Mouse (Mus musculus): ENCODE measurements around the gene Ppp3r1. TPM values are rescaled to one million over a fixed set of nuclear protein-coding genes. Genes with fewer than 3 reads are reported as not detected.
"Not testable (repeated sequence)": the region's sequence is repeated elsewhere in the genome, so short reads cannot be mapped to it uniquely, and the experiment has no call there.

Gene Ppp3r1
- polyA plus RNA-seq, 1 experiment from 2014 or later: 85.3 TPM

GRCm38 (mm10) chr11:17211258-17212140 lies 52.4 kb downstream of the Ppp3r1 start, which contains the start of gene Pno1:
Gene Pno1 (minus strand): TSS chr11:17211568.
- Histone ChIP-seq H3K36me3 (peaks cover 23% of the 10 kb centered on the region), H3K27ac (peak within 1 kb of the TSS; percentile 91), H3K9ac (peak within 1 kb of the TSS; percentile 89), H3K4me3 (replicated peaks) (peak within 1 kb of the TSS; percentile 96), H3K4me1 (peaks cover 20% of the 10 kb centered on the region), H3K9me3 (replicated peaks) (no peaks in the 10 kb centered on the region), H3K27me3 (no peaks in the 10 kb centered on the region), H3K4me2 (peak within 1 kb of the TSS; percentile 69)
- WGBS: under 1% methylated on average over 65 of the region's 65 CpGs
- peak; percentile 99 for ATAC-seq (replicated peaks; ENCODE audit: low FRiP score)

DNA sequence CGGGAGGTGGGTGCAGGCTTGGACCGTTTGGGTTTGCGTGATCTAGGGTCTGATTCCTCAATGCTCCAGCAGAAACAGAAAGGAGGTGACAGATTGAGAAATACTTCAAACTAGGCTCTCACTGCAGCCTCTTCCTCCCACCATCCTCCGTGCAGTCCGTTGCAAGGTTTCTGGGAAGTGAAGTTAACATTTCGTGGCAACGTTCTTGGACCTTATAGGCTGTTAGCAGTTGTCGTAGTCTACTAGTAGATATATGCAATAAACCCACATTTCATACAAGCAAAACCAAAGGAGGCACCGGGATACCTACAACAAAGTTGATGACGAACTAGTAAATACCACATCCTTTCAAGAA lies 53.1 kb downstream of the Ppp3r1 start:
- Histone ChIP-seq H3K27ac (peak overlapping the region; percentile 91), H3K9ac (peak overlapping the region; percentile 89), H3K4me3 (replicated peaks) (peak overlapping the region; percentile 96), H3K4me2 (peak overlapping the region; percentile 69), H3K9me3 (replicated peaks) (no peaks in the 10 kb centered on the region), H3K36me3 (peaks cover 21% of the 10 kb centered on the region), H3K4me1 (peaks cover 20% of the 10 kb centered on the region), H3K27me3 (no peaks in the 10 kb centered on the region)
- 3% methylated on average over 10 of the region's 10 CpGs for WGBS
- no peak for ATAC-seq (replicated peaks; ENCODE audit: low FRiP score)

- Histone ChIP-seq H3K9ac (peak overlapping the region; percentile 89), H3K4me3 (replicated peaks) (peak overlapping the region; percentile 96; the same call in 1 of the 2 replicates), H3K27me3 (no peaks in the 10 kb centered on the region), H3K4me1 (peaks cover 20% of the 10 kb centered on the region), H3K27ac (no peak overlapping the region), H3K9me3 (replicated peaks) (no peaks in the 10 kb centered on the region), H3K36me3 (peaks cover 15% of the 10 kb centered on the region), H3K4me2 (peak overlapping the region; percentile 69)
- 75% methylated on average over 5 of the region's 5 CpGs for WGBS
- ATAC-seq (replicated peaks; ENCODE audit: low FRiP score): no peak
These were observed 53.9 kb downstream of the Ppp3r1 start for GRCm38 (mm10) chr11:17212903-17213509.

- 89% methylated on average over 3 of the region's 3 CpGs for WGBS
These were observed 56.4 kb downstream of the Ppp3r1 start for GRCm38 (mm10) chr11:17215475-17215874.

GRCm38 (mm10) chr11:17221126-17221525 lies 62.1 kb downstream of the Ppp3r1 start:
- no peaks in the 10 kb centered on the region for H3K27me3 ChIP-seq
- H3K36me3 ChIP-seq: peaks cover 28% of the 10 kb centered on the region
- no peak overlapping the region for H3K27ac ChIP-seq
- no peak overlapping the region for H3K4me2 ChIP-seq
- WGBS: 98% methylated on average over 8 of the region's 8 CpGs
- H3K9me3 ChIP-seq (replicated peaks): no peaks in the 10 kb centered on the region
- no peak for ATAC-seq (replicated peaks; ENCODE audit: low FRiP score)
- no peak overlapping the region for H3K4me3 ChIP-seq (replicated peaks)
- no peak overlapping the region for H3K9ac ChIP-seq
- H3K4me1 ChIP-seq: no peaks in the 10 kb centered on the region

More at GRCm38 (mm10) chr11:17215475-17215874, 56.4 kb downstream of the Ppp3r1 start:
- Histone ChIP-seq H3K27ac (no peak overlapping the region), H3K4me3 (replicated peaks) (no peak overlapping the region), H3K9me3 (replicated peaks) (no peaks in the 10 kb centered on the region), H3K36me3 (peaks cover under 1% of the 10 kb centered on the region), H3K4me1 (peaks cover 15% of the 10 kb centered on the region), H3K4me2 (no peak overlapping the region), H3K9ac (no peak overlapping the region), H3K27me3 (no peaks in the 10 kb centered on the region)
- ATAC-seq (replicated peaks; ENCODE audit: low FRiP score): no peak

DNA sequence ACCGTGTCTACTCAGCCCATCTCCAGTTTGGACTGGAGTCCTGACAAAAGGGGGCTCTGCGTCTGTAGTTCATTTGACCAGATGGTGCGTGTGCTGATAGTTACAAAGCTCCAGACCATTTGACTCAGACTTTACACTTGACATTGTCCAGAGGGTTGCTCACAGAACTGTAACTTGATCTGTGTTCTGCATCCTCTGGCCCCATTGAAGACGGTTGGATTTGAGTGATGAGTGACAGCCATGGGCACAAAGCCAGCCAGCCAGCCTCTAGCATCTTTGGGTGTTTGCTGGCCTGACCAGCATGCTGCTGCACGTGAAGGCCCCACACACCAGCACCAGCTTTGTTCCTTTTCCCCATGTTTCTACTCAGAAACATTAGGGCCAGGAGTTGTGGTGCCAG lies 73.7 kb downstream of the Ppp3r1 start:
- ATAC-seq (replicated peaks; ENCODE audit: low FRiP score): no peak
- H3K4me1 ChIP-seq: no peaks in the 10 kb centered on the region
- no peak overlapping the region for H3K9ac ChIP-seq
- H3K36me3 ChIP-seq: peaks cover 42% of the 10 kb centered on the region
- H3K9me3 ChIP-seq (replicated peaks): no peaks in the 10 kb centered on the region
- H3K4me3 ChIP-seq (replicated peaks): no peak overlapping the region
- no peak overlapping the region for H3K4me2 ChIP-seq
- no peaks in the 10 kb centered on the region for H3K27me3 ChIP-seq
- H3K27ac ChIP-seq: no peak overlapping the region
- 70% methylated on average over 5 of the region's 5 CpGs for WGBS

DNA sequence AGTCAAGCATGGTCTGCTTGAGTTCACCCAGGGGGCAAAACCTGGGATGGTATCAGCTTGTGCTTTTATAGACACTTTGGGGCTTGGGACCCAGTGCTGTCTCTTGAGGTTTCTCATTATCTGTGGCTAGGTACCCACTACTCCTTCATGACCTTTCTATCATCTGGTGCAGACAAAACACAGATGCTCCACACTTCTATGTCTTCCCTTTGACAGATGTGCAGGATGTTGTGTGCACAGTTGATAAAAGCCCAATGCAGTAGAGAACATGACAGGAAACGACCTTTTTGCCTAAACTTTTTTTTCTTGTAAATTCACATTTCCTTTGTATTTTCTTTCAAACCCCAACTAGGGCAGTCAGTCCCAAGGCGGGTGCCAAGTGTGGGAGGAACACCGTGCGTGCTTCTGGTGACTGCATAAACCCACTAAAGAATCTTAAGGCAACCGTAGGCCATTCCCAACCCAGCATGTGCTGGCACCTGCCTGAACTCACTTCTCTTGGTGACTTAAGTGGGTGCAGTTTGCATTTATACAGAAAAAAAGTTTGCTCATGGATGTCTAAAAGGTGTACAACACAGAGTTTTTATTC lies 77.5 kb downstream of the Ppp3r1 start:
- Histone ChIP-seq H3K4me1 (no peaks in the 10 kb centered on the region), H3K9me3 (replicated peaks) (no peaks in the 10 kb centered on the region), H3K36me3 (peaks cover 26% of the 10 kb centered on the region), H3K27ac (no peak overlapping the region), H3K4me2 (no peak overlapping the region), H3K27me3 (no peaks in the 10 kb centered on the region), H3K4me3 (replicated peaks) (no peak overlapping the region), H3K9ac (no peak overlapping the region)
- 71% methylated on average over 5 of the region's 5 CpGs for WGBS
- no peak for ATAC-seq (replicated peaks; ENCODE audit: low FRiP score)

DNA sequence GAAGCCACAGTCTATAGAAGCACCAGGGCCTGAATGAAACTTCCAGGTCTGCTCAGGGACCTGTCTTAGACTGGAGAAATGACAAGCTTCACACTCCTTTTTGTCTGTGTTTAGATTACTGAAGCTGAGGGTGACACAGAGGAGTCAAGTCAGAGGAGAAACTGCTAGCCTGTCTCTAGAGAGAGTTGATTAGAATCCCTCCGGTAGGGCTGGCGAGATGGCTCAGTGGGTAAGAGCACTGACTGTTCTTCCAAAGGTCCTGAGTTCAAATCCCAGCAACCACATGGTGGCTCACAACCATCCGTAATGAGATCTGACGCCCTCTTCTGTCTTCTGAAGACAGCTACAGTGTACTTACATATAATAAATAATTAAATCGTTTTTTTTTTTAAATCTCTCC lies 79.5 kb downstream of the Ppp3r1 start:
- peaks cover 11% of the 10 kb centered on the region for H3K36me3 ChIP-seq
- H3K4me1 ChIP-seq; H3K9me3 ChIP-seq (replicated peaks); ATAC-seq (replicated peaks; ENCODE audit: low FRiP score); H3K27me3 ChIP-seq; H3K9ac ChIP-seq; H3K4me3 ChIP-seq (replicated peaks); H3K4me2 ChIP-seq; H3K27ac ChIP-seq: not testable (repeated sequence)
- 87% methylated on average over 5 of the region's 5 CpGs for WGBS

DNA sequence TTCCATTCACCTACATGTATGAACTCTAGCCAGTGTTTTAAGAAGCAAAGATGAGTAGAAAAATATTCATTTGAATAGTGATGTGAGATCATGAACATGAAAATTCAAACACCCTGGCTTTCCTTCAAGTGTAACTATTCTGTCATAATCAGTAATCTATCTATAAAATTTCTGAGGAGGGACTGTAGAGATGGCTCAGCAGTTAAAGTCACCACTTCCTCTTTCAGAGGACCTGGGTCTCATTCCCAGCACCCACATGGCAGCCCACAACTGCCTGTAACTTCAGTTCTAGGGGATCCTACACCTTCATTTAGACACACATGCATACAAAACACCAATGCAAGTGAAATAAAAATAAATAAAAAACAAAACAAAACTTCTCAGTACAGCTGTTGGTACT lies 89.7 kb downstream of the Ppp3r1 start:
- H3K9ac ChIP-seq: no peak overlapping the region
- no peaks in the 10 kb centered on the region for H3K36me3 ChIP-seq
- no peaks in the 10 kb centered on the region for H3K9me3 ChIP-seq (replicated peaks)
- no peak overlapping the region for H3K4me3 ChIP-seq (replicated peaks)
- no peak for ATAC-seq (replicated peaks; ENCODE audit: low FRiP score)
- H3K4me2 ChIP-seq: no peak overlapping the region
- no peaks in the 10 kb centered on the region for H3K4me1 ChIP-seq
- H3K27ac ChIP-seq: no peak overlapping the region
- no peaks in the 10 kb centered on the region for H3K27me3 ChIP-seq

Other genes starting within 250 kb of the Ppp3r1 start
- 1.3 and 1.4 TPM in 2 replicates for gene Fbxo48, start 207.9 kb upstream of the Ppp3r1 start, polyA plus RNA-seq (2015; fragmentation: Nextera tagmentation; extraction: Ambion mirVana)
- 30.0 and 34.2 TPM in 2 replicates for gene Cnrip1, start 107.7 kb upstream of the Ppp3r1 start, polyA plus RNA-seq (2015; fragmentation: Nextera tagmentation; extraction: Ambion mirVana)
- gene Plek, start 106.9 kb upstream of the Ppp3r1 start, polyA plus RNA-seq (2015; fragmentation: Nextera tagmentation; extraction: Ambion mirVana): 1.6 and 2.9 TPM in 2 replicates
- 27.5 and 27.6 TPM in 2 replicates for gene Wdr92, start 22.8 kb downstream of the Ppp3r1 start, polyA plus RNA-seq (2015; fragmentation: Nextera tagmentation; extraction: Ambion mirVana)
- 74.7 and 82.4 TPM in 2 replicates for gene Pno1, start 52.3 kb downstream of the Ppp3r1 start, polyA plus RNA-seq (2015; fragmentation: Nextera tagmentation; extraction: Ambion mirVana)
- gene C1d, start 98.3 kb downstream of the Ppp3r1 start, polyA plus RNA-seq (2015; fragmentation: Nextera tagmentation; extraction: Ambion mirVana): 95.0 and 102 TPM in 2 replicates

All from kidney, embryonic 15.5 days (tissue).